Mouse (Mus musculus): Measurements from ENCODE around the gene Tcap. TPM values are rescaled to one million over a fixed set of nuclear protein-coding genes. Genes with fewer than 3 reads are reported as not detected.

The Tcap gene
- total RNA-seq, 4 experiments from 2014 or later: 1.2 to 15.3 (median 8.3) TPM

GRCm38 (mm10) chr11:98354445-98354844 lies 29.2 kb upstream of the Tcap start:
- DNase-seq (ENCODE audit: low spot score in 2 of 2): no peak

- peak in 1 of 2 experiments; percentile 59 for DNase-seq (ENCODE audit: low spot score in 2 of 2)
These were observed 27.8 kb upstream of the Tcap start for GRCm38 (mm10) chr11:98355732-98356299.

DNA sequence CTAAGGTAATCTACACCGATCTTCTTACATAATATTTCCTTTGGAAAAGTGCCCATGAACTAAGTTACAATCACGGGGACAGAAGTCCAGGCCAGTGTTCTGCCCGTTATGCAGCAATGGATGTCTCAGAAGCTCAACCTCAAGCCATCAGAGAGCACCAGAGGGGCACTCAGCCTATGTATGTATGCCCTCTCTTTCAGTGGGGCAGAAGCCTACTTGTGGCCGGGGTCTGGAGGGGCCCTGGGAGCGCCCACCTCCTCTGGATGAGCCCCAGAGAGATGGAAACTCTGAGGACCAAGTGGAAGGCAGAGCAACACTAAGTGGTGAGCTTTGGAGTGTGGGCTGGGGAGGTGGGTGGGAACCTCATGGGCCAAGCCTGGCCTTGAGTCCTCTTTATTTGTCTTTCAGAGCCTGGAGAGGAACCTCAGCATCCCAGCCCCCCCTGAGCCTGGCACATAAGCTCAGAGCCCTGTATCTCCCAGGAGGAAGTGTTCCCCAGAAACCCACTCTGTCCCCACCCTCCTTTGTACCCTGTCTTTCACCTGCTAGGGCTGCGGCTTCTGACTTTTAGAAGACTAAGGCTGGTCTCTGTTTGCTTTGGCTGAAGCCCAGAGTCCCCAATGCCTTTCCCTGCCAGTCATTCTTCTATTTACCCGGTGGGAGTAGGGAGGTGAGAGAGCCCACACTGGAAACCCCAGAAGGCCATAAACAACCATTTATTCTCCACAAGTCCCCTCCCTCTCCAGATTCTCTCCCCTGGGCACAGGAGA lies 26.8 kb upstream of the Tcap start:
- DNase-seq (ENCODE audit: low spot score in 2 of 2): no peak

DNA sequence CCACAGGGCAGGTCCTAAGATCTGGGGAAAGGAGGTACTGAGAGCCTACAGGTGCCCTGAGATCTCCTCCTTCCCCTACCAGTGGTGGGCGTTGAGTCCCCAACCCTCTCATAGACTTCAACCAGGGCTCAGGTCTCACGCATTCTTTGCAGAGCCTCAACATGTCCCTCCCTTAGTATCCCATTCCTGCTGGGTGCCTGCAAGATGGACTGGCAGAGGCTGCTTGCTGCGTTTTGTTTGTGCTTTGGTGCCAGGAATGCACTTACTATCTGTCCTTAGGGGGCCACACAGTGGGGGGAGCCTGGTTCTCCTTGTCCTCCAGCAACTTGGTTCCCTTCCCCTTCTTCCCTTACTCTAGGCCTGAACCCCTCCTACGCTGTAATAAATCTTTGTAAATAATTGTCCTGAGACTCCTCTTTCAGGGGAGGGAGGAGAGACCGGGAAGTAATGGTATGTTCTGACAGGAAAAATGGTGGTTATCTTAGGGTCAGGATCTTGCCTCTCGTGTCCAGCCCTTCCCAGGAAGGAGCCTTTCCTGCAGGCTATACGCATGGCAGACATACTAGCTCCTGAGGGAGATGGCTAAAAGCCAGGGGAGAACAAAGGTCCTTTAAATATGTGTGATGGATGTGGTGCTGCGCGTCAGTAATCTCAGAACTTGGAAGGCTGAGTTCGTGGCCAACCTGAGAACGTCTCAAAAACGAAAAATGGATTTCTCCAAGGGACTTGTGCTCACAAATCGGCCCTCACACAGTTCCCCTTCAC lies 26.0 kb upstream of the Tcap start:
- DNase-seq (ENCODE audit: low spot score in 2 of 2): no peak

DNA sequence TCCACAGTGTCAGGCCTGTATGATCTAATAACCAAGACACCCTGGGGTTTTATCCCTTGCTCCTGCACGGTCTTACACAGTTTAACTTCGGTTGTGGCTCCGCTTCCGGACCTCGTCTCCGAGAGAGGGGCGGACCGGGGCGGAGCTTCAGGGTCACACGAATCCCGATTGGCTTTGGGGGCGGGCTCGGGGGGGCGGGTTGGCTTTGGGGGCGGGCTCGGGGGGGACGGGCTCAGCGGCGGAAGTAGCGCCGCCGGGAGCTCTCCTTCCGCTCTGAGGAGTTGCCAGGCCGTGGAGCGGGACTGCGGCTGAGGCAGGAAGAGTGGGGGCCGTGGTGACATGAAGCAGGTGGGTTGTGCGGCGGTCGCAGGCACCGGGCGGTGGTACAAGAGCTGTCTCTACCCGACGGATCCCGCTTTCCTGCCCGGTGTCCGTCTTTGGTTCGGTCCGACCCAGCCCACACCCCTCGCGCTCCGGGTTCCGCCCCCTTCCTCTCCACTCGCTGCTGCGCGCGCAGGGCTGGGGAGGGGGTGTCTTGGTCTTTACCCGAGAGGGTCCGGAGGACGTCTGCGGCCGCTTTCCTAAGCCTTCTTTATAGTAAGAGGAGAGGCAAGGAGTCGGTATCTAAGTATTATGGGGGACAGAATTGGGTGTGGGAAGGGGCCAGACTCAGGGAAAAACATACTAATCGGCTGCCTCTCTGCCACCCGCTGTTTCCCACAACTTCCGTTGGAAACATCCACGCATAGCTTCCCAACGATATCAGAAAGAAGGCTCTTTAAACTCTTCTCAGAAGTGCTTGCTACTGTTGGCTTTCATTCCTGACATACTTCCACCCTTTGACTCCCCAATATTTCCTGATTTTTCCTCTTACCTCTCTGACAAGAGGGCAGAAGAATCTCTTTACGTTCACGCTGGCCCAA lies 25.2 kb upstream of the Tcap start, which contains the start of gene Stard3:
Gene Stard3 (plus strand): TSS at position 208 of the 923 bp plus-strand sequence.
- DNase-seq (ENCODE audit: low spot score in 2 of 2): peak; percentile 69 to 80

- DNase-seq (ENCODE audit: low spot score in 2 of 2): no peak
These were observed 22.6 kb upstream of the Tcap start for GRCm38 (mm10) chr11:98360866-98361521.

DNA sequence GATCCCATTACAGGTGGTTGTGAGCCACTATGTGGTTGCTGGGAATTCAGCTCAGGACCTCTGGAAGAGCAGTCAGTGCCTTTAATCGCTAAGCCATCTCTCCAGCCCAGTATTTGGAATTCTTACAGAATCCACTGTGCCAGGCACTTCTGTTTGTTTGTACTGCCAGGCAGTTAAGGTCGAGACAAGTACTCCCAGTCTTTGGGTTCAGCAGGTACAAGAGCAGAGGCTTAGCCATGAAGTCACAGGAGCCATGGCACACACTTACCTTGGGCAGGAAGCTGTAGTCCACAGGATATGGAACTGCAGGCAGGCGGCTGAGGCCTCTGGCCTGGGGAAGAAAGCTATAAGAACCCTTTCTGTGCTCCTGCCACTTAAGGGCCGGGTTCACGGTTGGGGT lies 19.8 kb upstream of the Tcap start:
- no peak for DNase-seq (ENCODE audit: low spot score in 2 of 2)

GRCm38 (mm10) chr11:98364410-98364809 lies 19.2 kb upstream of the Tcap start:
- DNase-seq (ENCODE audit: low spot score in 2 of 2): no peak

GRCm38 (mm10) chr11:98366290-98366689 lies 17.3 kb upstream of the Tcap start:
- no peak for DNase-seq (ENCODE audit: low spot score in 2 of 2)

DNA sequence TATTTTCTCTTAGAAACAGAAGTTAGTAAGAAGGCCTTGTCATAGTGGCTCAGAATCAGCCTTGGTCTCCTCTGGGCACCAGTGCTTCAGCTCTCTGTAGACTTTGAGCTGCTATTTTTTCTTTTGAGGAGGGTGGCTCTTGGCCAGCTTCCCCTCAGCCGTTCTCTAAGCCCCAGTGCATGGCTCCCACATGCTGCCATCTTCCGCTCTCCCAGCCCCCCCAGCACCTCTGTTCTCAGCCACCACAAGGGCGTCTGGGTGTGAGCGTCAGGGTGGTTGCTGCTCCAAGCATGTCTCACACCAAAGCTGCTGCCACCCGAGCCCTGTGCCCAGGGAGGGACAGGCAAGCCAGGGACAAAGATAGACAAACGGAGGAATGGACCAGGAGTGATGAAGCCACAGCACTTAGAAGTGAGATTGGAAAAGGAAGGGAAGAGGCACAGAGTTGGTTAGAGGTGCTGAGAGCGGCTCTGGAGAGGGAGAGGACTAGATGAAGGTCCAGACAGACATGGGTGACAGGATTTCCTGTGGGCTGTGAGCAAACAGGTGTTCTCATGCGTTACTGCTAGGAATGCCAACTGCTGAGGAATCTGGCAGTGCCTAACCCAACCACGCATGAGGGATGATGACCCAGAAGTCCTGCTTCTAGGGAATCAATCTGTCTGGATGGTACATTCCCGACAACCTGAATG lies 16.3 kb upstream of the Tcap start:
- no peak for DNase-seq (ENCODE audit: low spot score in 2 of 2)

- DNase-seq (ENCODE audit: low spot score in 2 of 2): no peak
These were observed 15.8 kb upstream of the Tcap start for GRCm38 (mm10) chr11:98367863-98368186.

GRCm38 (mm10) chr11:98369337-98369736 lies 14.3 kb upstream of the Tcap start:
- no peak for DNase-seq (ENCODE audit: low spot score in 2 of 2)

DNA sequence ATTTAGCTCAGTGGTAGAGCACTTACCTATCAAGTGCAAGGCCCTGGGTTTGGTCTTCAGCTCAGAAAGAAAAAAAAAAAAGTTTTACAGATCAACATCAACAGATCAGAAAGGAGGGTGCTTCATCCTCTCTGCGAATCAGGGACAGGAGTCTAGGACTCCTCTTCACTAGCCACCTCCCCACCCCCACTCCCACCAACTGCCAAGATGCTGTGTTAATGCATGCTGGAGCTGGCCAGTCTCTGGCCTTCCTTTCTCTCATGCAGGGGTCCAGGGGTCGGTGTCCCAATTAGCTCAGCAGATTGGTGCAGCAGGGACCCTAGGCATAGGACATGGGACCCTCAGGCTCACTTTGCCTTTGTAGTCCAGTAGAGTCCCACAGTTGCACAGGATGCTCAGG lies 13.0 kb upstream of the Tcap start:
- no peak for DNase-seq (ENCODE audit: low spot score in 2 of 2)

- DNase-seq (ENCODE audit: low spot score in 2 of 2): no peak
These were observed 11.9 kb upstream of the Tcap start for GRCm38 (mm10) chr11:98371556-98372240.

DNA sequence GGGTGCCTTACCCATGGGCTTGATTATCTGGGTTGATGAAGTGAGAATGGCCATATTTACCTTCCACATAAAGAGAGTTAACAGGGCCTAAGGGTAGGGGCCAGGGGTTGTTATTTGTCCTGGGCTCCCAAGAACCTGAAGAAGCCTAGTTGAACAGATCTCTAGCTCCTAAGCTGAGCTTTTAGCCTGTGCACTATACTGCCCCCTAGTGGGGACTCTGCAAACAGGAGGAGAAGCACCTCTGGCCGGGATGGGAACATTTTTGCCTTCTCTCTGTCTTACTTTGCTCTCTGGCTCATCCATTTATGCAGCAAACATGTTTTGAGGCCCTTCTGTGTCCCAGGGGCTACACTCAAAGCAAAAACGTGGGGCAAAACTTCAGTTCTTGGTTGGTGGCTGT lies 11.2 kb upstream of the Tcap start:
- DNase-seq (ENCODE audit: low spot score in 2 of 2): peak in 1 of 2 experiments; percentile 61

- no peak for DNase-seq (ENCODE audit: low spot score in 2 of 2)
These were observed 10.4 kb upstream of the Tcap start for GRCm38 (mm10) chr11:98373244-98373643.

DNA sequence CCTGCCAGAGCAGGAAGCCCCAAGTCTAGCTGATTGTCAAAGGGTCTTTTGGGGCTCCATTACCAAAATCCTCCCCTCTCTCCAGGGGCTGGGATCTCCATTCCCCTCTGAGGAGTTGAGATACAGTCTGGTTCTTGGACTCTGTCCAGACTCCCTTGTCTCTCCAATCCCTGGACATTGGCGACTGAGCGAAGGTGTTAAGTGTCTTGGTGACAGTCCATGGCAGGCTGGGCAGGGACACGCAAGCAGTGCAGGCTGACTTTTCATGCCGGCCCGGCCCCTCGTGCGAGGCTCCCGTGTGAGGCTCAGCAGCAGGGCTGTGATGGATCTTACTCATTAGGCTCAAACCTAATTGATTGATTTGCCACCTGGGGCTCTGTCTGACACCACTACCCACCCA lies 9.3 kb upstream of the Tcap start:
- DNase-seq (ENCODE audit: low spot score in 2 of 2): no peak

- no peak for DNase-seq (ENCODE audit: low spot score in 2 of 2)
These were observed 6.9 kb upstream of the Tcap start for GRCm38 (mm10) chr11:98376756-98377155.

DNA sequence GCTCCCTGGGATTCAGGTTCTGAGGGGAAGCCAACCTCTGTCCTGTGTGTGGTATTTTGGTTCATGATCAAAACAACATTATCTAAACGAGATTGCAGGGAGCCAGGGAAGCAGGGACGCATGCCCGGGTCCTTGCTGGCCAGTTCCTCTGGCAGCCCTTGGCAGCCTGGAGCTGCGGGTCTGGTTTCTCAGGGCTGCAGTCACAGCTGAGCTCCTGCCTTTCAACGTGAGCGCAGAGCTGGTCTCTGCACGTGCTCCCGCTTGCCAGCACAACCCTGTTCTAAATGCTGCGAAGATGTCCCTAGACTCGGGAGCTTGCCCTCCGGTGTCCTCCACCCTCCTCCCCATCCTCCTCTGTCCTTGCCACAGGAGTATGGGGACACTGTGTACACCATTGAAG lies 5.8 kb upstream of the Tcap start:
- no peak for DNase-seq (ENCODE audit: low spot score in 2 of 2)

DNA sequence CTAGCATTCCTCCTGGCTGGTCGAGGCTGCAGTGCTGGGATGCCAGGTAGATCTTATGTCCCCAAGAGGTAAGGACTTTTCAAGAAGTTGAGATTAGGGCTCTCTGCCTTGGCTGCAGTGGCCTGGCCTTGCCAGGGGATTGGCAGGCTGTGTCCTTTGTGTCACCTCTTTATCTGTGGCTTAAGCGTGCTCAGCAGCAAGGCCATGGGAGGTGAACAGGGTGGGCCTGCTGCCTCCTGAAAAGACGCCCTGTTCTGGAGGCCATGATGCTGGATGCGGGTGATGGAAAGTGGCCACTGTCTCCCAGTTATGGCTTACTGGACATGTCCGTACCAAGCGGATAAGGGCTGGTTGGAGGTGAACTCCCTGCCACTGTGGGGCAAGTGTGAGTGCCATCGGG lies 4.2 kb upstream of the Tcap start:
- DNase-seq (ENCODE audit: low spot score in 2 of 2): no peak
